Mouse (Mus musculus) left cerebral cortex, postnatal 4 days (tissue): Measurements from ENCODE around the gene Rtl6. TPM values are rescaled to one million over a fixed set of nuclear protein-coding genes. Genes with fewer than 3 reads are reported as not detected.

ENCODE experiments used
- DNase-seq: peaks from one replicate; pipeline ENCODE4 v3.0.0-alpha.2; 2022
- intact Hi-C: fragments of 180-260 bp; cut with DNase I; formaldehyde crosslinking; loops from one replicate; pipeline ENCODE4 v1.15.1; 2025
- total RNA-seq, 2 experiments: library from RNA; stranded (reverse); gene quantifications; 2 replicates each; pipeline ENCODE4 v1.2.3; 2021

The Rtl6 gene
- total RNA-seq, 2 experiments from 2014 or later, result 63.2 to 69.6 TPM

DNA sequence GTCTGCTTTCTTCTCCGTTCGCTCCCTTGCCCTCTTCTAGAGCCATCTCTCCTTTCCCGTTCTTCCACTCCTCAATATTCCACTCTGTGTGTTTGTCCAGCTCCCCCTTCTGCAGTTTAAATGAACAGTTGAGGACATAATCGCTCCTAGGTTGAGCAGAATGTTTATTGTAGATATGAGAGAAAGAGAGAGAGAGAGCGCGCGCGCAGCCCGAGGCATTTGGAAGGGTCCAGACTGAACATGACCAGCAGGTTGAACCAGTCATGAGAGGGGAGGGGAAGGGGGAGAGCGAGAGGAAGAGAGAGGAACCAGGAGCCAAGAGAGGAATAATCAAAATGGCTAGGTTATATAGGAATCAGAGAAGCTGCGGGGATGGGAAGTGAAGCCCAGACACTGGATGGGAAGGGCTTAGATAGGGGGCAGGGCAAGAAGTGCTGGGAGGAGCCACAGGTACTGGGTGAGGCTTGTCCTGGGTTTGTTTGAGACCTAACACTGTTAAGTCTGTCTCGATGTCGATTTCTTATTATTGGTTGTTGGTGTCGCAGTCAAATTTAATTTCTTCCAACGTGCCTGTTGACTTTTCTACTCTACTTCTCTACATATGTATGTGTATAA, 18.5 kb downstream of the Rtl6 start:
- intact Hi-C loops, result no loop called here
- no peak for DNase-seq

GRCm38 (mm10) chr15:84537117-84537516, 20.5 kb downstream of the Rtl6 start:
- DNase-seq, result no peak
- intact Hi-C loops, result no loop called here

GRCm38 (mm10) chr15:84536611-84537010, 21.0 kb downstream of the Rtl6 start:
- DNase-seq, result peak; percentile 34
- intact Hi-C loops, result no loop called here

GRCm38 (mm10) chr15:84535953-84536352, 21.7 kb downstream of the Rtl6 start:
- intact Hi-C loops, result no loop called here
- no peak for DNase-seq

DNA sequence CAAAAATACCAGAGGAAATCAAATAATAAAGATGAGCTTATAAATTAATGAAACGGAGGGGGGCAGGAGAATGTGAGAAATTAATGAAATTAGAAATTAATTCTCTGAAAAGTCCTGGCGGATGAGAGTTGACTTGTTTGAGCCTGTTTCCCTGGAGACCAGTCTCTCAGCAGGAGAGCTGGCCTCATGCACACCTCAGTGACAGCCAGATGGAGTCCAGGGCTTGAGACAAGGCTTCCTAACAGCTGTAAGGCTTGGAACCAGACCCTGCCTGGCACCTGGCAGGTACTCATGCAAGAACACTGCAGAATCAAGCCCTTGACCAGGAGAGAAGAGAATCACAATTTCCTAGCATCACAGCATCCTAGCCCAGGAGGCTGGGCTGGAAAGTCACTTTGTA, 25.4 kb downstream of the Rtl6 start:
- intact Hi-C loops, result no loop called here
- DNase-seq, result peak; percentile 81

DNA sequence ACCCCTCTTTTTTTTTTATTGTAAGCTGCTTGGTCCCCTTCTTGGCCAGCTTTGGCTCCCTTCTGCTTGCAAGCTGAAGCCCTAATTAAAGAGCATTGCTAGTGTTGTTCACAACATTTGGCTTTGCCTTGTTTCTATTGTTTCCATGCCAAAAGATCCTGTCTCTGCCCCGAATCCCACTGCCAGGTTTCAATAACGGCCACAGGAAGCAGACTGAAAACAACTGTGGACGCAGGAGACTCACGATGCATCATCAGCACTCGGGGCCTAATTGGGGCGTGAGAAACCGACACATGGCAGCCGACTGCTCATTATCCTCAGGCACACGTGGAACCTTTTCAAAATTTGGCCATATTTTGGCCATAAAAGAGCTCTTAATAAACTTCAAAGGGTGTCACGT, 26.1 kb downstream of the Rtl6 start:
- intact Hi-C loops, result no loop called here
- peak; percentile 69 for DNase-seq

- no peak for DNase-seq
- intact Hi-C loops, result no loop called here
Measured at GRCm38 (mm10) chr15:84526921-84527320, 30.7 kb downstream of the Rtl6 start.

GRCm38 (mm10) chr15:84525222-84525883, 32.3 kb downstream of the Rtl6 start:
- intact Hi-C loops, result no loop called here
- DNase-seq, result peak; percentile 24

DNA sequence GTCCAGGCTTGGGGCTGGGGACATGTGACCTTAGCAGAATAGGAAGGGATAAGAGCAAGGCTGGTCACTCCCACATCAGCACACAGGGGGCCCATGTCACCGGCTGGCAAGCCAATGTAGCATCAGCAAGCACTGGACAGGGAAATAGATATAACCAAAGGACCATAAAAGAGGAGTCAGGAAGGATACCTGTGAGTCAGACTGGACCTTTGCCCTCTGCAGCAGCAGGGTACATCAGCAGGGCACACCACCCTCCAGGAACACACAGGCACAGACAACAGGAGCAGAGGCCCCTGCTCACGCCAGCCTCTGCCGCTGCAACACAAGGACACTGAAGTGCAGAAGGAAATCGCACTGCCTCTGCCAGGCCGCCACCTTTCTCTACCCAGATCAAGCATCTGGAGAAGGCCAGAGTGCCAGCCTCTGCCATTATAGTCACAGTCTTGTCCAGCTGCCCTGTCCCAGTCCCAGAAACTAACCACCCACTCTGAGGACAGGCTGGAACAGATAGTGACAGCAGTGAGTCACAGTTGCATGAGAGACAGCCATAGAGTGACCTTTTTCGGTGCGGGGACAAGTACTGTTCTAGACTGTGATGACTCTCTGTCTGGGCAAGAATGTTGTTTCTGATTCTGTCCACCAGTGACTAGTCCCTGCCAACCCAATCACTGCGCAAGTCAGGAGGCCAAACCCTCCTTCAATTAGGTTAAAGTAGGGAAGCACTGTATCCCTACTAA, 34.5 kb downstream of the Rtl6 start:
- intact Hi-C loops, result no loop called here

GRCm38 (mm10) chr15:84521486-84521885, 36.1 kb downstream of the Rtl6 start:
- DNase-seq, result no peak
- intact Hi-C loops, result no loop called here

More for the DNA sequence above, 34.5 kb downstream of the Rtl6 start:
- DNase-seq, result no peak

DNA sequence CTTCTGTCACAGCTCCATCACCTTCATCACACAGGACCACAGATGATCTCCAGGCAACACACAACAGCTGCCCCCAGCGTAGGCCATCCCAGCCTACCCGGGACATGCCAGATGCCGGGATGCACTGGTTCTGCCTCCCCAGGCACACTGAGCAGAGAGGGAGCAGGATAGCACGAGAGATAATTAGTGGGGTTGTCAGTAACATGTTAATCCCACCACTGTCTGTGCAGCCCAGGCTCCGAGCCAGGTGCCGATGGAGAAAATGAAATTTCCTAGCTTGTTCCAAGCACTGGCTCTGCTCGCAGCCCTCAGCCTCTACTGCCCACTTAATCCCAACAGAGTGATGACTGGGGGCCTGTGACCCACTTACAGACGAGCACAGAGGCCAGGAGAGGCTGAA, 39.1 kb downstream of the Rtl6 start:
- intact Hi-C loops, result no loop called here
- DNase-seq, result peak; percentile 34

- DNase-seq, result peak; percentile 43
- intact Hi-C loops, result no loop called here
Measured at GRCm38 (mm10) chr15:84512626-84513296, 44.9 kb downstream of the Rtl6 start.

DNA sequence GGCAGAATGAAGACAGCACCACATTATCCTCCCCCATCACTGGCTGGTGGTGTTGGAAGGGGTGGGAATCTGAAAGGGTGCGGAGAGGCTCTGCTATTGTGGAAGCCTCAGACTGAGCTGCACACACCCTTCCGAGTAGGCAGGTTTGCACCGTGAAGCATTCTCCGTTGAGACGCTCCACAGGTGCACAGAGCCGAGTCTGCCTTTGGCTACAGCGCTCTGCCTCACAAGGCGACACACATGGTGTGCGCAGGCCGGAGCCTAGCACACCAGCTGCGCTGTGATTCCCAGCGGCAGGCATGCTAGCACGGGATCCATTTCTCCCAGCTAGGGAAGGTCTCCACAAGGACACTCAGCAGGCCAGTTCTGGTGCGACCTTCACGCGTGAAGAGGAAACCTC, 47.6 kb downstream of the Rtl6 start:
- intact Hi-C loops, result no loop called here
- DNase-seq, result peak; percentile 24

GRCm38 (mm10) chr15:84509161-84509560, 48.5 kb downstream of the Rtl6 start:
- DNase-seq, result peak; percentile 24
- intact Hi-C loops, result no loop called here

- DNase-seq, result peak; percentile 41
- intact Hi-C loops, result no loop called here
Measured at GRCm38 (mm10) chr15:84506026-84506425, 51.6 kb downstream of the Rtl6 start.

GRCm38 (mm10) chr15:84504895-84505294, 52.7 kb downstream of the Rtl6 start:
- intact Hi-C loops, result no loop called here
- DNase-seq, result no peak

Other genes starting within 250 kb of the Rtl6 start
- gene Parvg, start 233.8 kb downstream of the Rtl6 start, total RNA-seq, result 1 to 10 TPM; 2.1 to 2.7 TPM
- gene Shisal1, start 110.7 kb downstream of the Rtl6 start, total RNA-seq, result 10 to 100 TPM; 31.5 to 42.0 TPM
- gene Prr5, start 111.8 kb upstream of the Rtl6 start, total RNA-seq, result 10 to 100 TPM; 16.7 to 18.5 TPM
- under 1 TPM; 0.26 to 0.56 TPM for gene Arhgap8, start 162.2 kb upstream of the Rtl6 start, total RNA-seq